Mouse (Mus musculus) T-cell, adult 2 months (primary cell): ENCODE results near the gene Wdr37.

Experiments used
- DNase-seq: peaks from one replicate; pipeline ENCODE4 v3.0.0; 2022; ENCODE audit warnings: low spot score

The Wdr37 gene

GRCm38 (mm10) chr13:8839937-8840336, 31.8 kb downstream of the Wdr37 start:
- DNase-seq = no peak

- DNase-seq = no peak
Observed at GRCm38 (mm10) chr13:8839111-8839510, 32.6 kb downstream of the Wdr37 start.

DNA sequence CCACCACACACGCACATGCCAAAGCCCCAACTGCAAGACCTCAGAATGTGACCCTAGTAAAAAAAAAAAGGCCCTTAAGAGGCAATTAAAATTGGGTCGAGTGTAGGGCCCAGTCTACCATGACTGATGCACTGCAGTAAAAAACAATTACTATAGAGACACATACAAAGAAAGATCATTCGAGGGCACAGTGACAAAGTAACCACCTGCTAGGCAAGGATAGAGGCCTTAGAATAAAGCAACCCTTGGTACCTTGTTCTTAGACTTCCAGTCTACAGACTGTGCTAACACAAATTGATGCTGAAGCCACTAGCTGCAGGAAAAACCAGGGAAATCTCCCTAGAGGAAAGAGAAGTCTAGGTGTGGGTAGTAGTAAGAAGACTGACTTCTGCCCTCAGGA, 33.3 kb downstream of the Wdr37 start:
- DNase-seq = no peak

GRCm38 (mm10) chr13:8834573-8834972, 37.1 kb downstream of the Wdr37 start:
- no peak for DNase-seq

GRCm38 (mm10) chr13:8831546-8832251, 40.0 kb downstream of the Wdr37 start:
- peak; percentile 61 for DNase-seq

DNA sequence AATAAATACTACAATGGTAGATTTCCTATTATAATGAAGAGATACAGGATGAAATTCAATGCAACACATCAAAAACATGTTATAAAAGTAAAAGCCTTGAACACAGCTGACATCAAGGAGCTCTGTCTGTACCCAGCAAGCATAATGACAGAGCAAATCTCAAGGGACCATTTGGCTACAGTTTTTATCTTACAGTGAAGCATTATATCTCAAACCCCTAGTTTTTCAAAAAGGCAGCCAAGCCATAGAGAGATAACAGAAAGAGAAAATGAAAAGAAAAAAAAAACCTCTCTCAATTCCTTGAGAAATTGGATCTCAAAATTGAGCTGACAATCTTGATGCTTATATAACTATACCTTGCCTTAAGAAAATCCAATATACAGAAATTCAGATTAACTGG, 41.0 kb downstream of the Wdr37 start:
- DNase-seq = no peak

DNA sequence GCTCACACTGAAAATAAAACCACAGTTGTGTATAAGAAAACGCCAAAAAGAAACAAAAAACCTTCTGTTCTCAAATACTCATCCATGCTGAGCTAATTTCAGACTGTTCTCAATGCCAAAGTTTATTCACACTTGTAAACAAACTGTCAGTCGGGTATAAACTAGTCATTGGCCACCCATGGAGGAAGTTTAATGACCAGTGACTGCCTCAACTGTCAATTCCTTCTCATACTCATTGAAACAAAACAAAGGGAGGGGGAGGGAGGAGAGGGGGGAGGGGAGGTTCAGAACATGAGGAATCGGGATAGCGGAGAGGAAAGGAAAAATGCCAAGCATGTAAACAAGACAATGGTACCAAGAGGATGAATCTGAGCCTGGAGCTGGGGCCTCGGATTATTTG, 41.9 kb downstream of the Wdr37 start:
- no peak for DNase-seq

- DNase-seq = no peak
Observed at GRCm38 (mm10) chr13:8828946-8829345, 42.8 kb downstream of the Wdr37 start.

DNA sequence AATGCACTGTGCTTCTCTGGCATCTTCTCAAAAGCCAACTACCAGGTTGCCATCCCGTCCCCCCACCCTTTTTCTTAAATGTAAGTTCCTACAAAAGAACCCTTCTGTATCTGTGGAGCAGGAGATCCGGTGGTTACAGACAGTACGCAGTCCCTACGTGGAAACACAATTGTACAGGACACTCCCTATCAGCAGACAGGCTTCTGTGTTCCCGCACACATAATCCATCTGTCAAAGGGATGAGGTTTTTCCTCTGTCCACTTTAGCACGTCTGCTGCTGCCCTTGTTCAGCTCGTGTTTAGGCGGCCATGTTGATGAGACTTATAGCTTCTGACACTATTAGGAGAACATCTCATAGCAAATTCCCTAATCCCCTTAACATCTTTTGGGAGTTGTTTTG, 48.2 kb downstream of the Wdr37 start:
- no peak for DNase-seq

- no peak for DNase-seq
Observed at GRCm38 (mm10) chr13:8823120-8823519, 48.6 kb downstream of the Wdr37 start.

- no peak for DNase-seq
Observed at GRCm38 (mm10) chr13:8822201-8822600, 49.5 kb downstream of the Wdr37 start.

GRCm38 (mm10) chr13:8805931-8806330, 65.8 kb downstream of the Wdr37 start:
- DNase-seq = no peak

- DNase-seq = no peak
Observed at GRCm38 (mm10) chr13:8800576-8800975, 71.1 kb downstream of the Wdr37 start.

GRCm38 (mm10) chr13:8793217-8793616, 78.5 kb downstream of the Wdr37 start:
- DNase-seq = no peak

DNA sequence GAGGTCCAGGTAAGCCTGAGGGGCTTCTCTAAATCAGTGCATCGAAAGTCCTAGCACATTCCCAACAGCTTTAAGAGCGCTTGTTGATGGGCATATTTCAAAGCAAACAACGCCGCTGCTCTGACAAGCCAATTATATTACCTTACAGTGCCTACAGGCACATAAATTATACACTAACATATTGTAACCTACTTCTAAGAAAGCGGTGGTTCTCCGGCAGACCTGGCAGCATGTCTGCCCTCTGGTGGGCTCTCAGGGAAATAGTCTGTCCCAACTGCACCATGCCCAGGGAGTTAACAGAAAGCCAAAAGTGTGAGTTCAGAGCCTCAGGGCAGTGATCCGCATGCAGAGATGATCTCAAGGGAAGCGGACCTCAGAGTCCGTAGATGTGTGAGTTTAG, 86.5 kb downstream of the Wdr37 start:
- DNase-seq = peak; percentile 43

GRCm38 (mm10) chr13:8784308-8785061, 87.2 kb downstream of the Wdr37 start:
- DNase-seq = no peak

- peak; percentile 34 for DNase-seq
Observed at GRCm38 (mm10) chr13:8783686-8784307, 87.9 kb downstream of the Wdr37 start.

GRCm38 (mm10) chr13:8782636-8783035, 89.1 kb downstream of the Wdr37 start:
- DNase-seq = no peak

GRCm38 (mm10) chr13:8780441-8780840, 91.3 kb downstream of the Wdr37 start:
- DNase-seq = peak; percentile 60

GRCm38 (mm10) chr13:8770616-8771015, 101.1 kb downstream of the Wdr37 start:
- DNase-seq = no peak

DNA sequence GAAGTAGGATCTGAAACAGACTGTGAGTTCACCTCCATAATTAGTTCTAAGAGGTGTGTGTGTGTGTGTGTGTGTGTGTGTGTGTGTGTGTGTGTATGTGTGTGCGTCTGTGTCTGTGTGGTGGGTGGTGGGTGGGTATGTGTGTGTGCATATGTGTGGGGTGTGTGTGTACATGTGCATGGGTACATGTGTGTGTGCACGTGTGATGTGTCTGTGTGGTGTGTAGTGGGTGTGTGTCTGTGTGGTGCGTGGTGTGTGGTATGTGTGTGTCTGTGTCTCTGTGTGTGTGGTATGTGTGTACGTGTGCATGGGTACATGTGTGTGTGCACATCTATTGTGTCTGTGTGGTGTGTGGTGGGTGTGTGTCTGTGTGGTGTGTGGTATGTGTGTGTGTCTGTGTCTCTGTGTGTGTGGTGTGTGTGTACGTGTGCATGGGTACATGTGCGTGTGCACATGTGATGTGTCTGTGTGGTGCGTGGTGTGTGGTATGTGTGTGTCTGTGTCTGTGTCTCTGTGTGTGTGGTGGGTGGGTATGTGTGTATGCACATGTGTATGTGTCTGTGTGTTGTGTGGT, 102.0 kb downstream of the Wdr37 start:
- no peak for DNase-seq

- no peak for DNase-seq
Observed at GRCm38 (mm10) chr13:8760940-8761339, 110.8 kb downstream of the Wdr37 start.
